Mouse (Mus musculus) frontal cortex, postnatal 10 days (tissue): ENCODE data around the gene Wwox.

Experiments
- DNase-seq, 2 experiments: peaks; one replicate each; pipeline ENCODE4 v3.0.0; 2022; ENCODE audit warnings: low spot score in 2 of 2, mixed read lengths in 1 of 2

Wwox gene

GRCm38 (mm10) chr8:114536201-114536600 lies 96.7 kb downstream of the Wwox start:
- no peak for DNase-seq

GRCm38 (mm10) chr8:114541132-114541531 lies 101.7 kb downstream of the Wwox start:
- peak; percentile 8 to 17 for DNase-seq

- DNase-seq, result no peak
Observed at GRCm38 (mm10) chr8:114548360-114548759, 108.9 kb downstream of the Wwox start.

GRCm38 (mm10) chr8:114548837-114549236 lies 109.4 kb downstream of the Wwox start:
- DNase-seq, result no peak

- DNase-seq, result no peak
Observed at GRCm38 (mm10) chr8:114550029-114550428, 110.6 kb downstream of the Wwox start.

GRCm38 (mm10) chr8:114552606-114553005 lies 113.2 kb downstream of the Wwox start:
- no peak for DNase-seq

- no peak for DNase-seq
Observed at GRCm38 (mm10) chr8:114554966-114555365, 115.5 kb downstream of the Wwox start.

GRCm38 (mm10) chr8:114555491-114556202 lies 116.2 kb downstream of the Wwox start:
- DNase-seq, result no peak

GRCm38 (mm10) chr8:114561191-114561590 lies 121.7 kb downstream of the Wwox start:
- DNase-seq, result no peak

- no peak for DNase-seq
Observed at GRCm38 (mm10) chr8:114562486-114562885, 123.0 kb downstream of the Wwox start.

- DNase-seq, result no peak
Observed at GRCm38 (mm10) chr8:114563361-114563760, 123.9 kb downstream of the Wwox start.

GRCm38 (mm10) chr8:114564036-114564435 lies 124.6 kb downstream of the Wwox start:
- DNase-seq, result no peak

- DNase-seq, result no peak
Observed at GRCm38 (mm10) chr8:114568531-114569166, 129.2 kb downstream of the Wwox start.

- DNase-seq, result no peak
Observed at GRCm38 (mm10) chr8:114573014-114573746, 133.7 kb downstream of the Wwox start.

- no peak for DNase-seq
Observed at GRCm38 (mm10) chr8:114573747-114574093, 134.3 kb downstream of the Wwox start.

- DNase-seq, result no peak
Observed at GRCm38 (mm10) chr8:114579292-114579691, 139.8 kb downstream of the Wwox start.

- no peak for DNase-seq
Observed at GRCm38 (mm10) chr8:114580684-114581083, 141.2 kb downstream of the Wwox start.

GRCm38 (mm10) chr8:114590336-114590867 lies 150.9 kb downstream of the Wwox start:
- DNase-seq, result no peak

GRCm38 (mm10) chr8:114591296-114592280 lies 152.1 kb downstream of the Wwox start:
- DNase-seq, result peak; percentile 37 to 61

GRCm38 (mm10) chr8:114593424-114594157 lies 154.1 kb downstream of the Wwox start:
- no peak for DNase-seq

GRCm38 (mm10) chr8:114594811-114595210 lies 155.4 kb downstream of the Wwox start:
- DNase-seq, result no peak
